Comparison of ENCODE assay signal across 19 mouse cellular contexts in genomic region chr12:69249766-69250165, GRCm38 (mm10). TPM values are rescaled to one million over a fixed set of nuclear protein-coding genes. Genes with fewer than 3 reads are reported as not detected.
"Had no signal": no experiment of that assay in that cellular context is flagged by ENCODE, and none has a peak within 500 bp of the region (broad histone marks: within the 10 kb centered on the region; RNA-seq: fewer than 3 reads in every experiment).

No protein-coding gene starts in this region.

- H3K9ac ChIP-seq: liver, embryonic 14.5 days; lung, embryonic 14.5 days; midbrain, embryonic 13.5 days; midbrain, embryonic 15.5 days; neural tube, embryonic 13.5 days; neural tube, embryonic 15.5 days had no signal

- H3K36me3 ChIP-seq: midbrain, embryonic 10.5 days; midbrain, embryonic 13.5 days; midbrain, embryonic 15.5 days; neural tube, embryonic 13.5 days; neural tube, embryonic 15.5 days had no signal

- H3K4me2 ChIP-seq: lung, embryonic 14.5 days; midbrain, embryonic 13.5 days; midbrain, embryonic 15.5 days; neural tube, embryonic 13.5 days; neural tube, embryonic 15.5 days had no signal

- DNase-seq: lung, adult 18-20 months; lung, embryonic 14.5 days; lung, postnatal 10 days; lung, postnatal 4 days; retina, postnatal 1 day; right cerebral cortex, adult 18-20 months; right cerebral cortex, postnatal 25 days; right cerebral cortex, postnatal 4 days; spleen, adult 18-20 months; thymus, adult 18-20 months; thymus, postnatal 14 days had no signal

- H3K4me3 ChIP-seq: midbrain, embryonic 10.5 days; midbrain, embryonic 13.5 days; midbrain, embryonic 15.5 days; myocyte; neural tube, embryonic 13.5 days; neural tube, embryonic 15.5 days had no signal

- H3K4me1 ChIP-seq: midbrain, embryonic 10.5 days; midbrain, embryonic 13.5 days; midbrain, embryonic 15.5 days; neural tube, embryonic 13.5 days; neural tube, embryonic 15.5 days had no signal

- H3K9me3 ChIP-seq: midbrain, embryonic 10.5 days; midbrain, embryonic 13.5 days; midbrain, embryonic 15.5 days; neural tube, embryonic 13.5 days; neural tube, embryonic 15.5 days had no signal

- ATAC-seq: midbrain, embryonic 13.5 days; midbrain, embryonic 15.5 days had no signal

- H3K27me3 ChIP-seq: midbrain, embryonic 13.5 days; midbrain, embryonic 15.5 days; neural tube, embryonic 13.5 days; neural tube, embryonic 15.5 days had no signal

- H3K27ac ChIP-seq: liver, embryonic 14.5 days; midbrain, embryonic 10.5 days; midbrain, embryonic 13.5 days; midbrain, embryonic 15.5 days; neural tube, embryonic 13.5 days; neural tube, embryonic 15.5 days had no signal

RNA-seq across cellular contexts. Expression of gene Gm49384, which starts 45.7 kb away (rescaled TPM):
- polyA plus RNA-seq: small intestine, adult 2 months had no signal
